Mouse (Mus musculus): ENCODE results near the gene Zbtb16.

DNA sequence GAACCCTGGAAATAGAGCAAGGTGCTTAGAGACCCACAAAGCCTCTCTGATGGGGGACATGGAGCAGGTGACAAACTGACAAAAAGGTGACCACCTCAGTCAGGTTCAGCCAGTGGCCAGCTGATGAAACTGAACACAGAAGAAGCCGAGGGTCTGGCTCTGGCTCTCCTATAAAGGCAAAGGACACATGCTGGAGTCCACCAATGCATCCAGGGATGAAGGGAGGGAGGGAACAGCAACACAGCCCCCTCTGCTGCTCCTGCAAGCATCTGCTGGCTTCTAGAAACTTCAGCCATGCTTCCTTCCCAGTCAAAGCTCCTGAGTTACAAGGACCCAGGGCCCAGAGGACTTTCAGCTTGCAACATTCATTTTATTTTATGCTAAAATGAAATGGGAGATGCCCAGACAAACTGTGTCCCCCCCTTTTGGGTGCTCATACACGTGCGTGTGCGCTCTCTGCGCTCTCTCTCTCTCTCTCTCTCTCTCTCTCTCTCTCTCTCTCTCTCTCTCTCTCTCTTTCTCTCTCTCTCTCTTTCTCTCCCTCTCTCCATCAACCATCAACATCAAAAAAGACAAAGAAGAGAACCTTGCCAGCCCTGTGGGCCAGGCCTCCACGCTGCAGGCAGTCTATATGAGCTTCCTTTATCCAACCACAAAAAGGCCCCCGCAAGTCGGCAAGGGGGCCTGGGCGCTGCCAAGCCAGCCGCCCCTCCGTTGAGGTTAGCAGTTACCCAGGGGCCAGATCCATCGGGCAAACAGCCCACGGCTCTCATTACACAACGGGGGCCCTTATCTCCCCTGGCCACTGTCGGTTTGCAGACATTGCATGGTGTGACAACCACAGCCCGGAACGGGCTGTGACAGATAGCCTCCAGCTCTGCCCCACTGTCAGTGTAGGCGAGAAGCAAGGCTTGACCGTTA lies 21.8 kb downstream of the Zbtb16 start:
- TF ChIP-seq POLR2A (IDR thresholded peaks at IDR 0.05; ENCODE audit: control insufficient read depth, extremely low read depth, insufficient read depth, low read length, poor library complexity) (no peak), CTCF (IDR thresholded peaks at IDR 0.05; ENCODE audit: borderline replicate concordance, control insufficient read depth, extremely low read depth, insufficient read depth, low read length, poor library complexity) (no peak)

All from thymus, adult 2 months (tissue).